In the genomic region with DNA sequence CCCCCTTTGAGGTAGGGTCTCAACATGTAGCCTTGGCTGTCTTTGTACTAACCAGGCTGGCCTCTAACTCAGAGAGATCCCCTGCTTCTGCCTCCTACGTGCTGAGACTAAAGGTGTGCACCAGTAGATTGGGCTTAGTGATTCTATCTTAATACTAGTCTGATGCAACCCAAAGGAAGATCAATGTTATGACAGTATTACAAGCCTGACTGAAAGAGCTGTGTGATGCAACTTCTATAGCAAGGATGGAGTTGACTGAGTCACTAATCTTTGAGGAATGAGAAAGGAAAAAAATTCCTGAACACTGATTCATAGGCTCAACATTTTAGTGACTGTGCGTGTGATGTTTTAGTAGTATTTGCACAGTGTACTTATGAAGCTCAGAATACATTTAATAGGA, we compare ENCODE assay signal across 9 mouse cellular contexts. TPM values are rescaled to one million over a fixed set of nuclear protein-coding genes. Genes with fewer than 3 reads are reported as not detected.
DNase-seq lines count a peak whose midpoint lies in the region; ATAC-seq and TF ChIP-seq lines count a peak whose summit lies in the region.
"Had no signal": no experiment of that assay in that cellular context is flagged by ENCODE, and none has a peak within 500 bp of the region (broad histone marks: within the 10 kb centered on the region; RNA-seq: fewer than 3 reads in every experiment).

No protein-coding gene starts in this region.

- no peak for TF ChIP-seq CTCF in bone marrow macrophage, adult 2 months (IDR thresholded peaks at IDR 0.05; ENCODE audit: low read depth, low read length)
- no peak for TF ChIP-seq CTCF in liver, embryonic 14.5 days (IDR thresholded peaks at IDR 0.05; ENCODE audit: low read depth)

- H3K36me3 ChIP-seq in heart, embryonic 12.5 days, result peaks cover 24% of the 10 kb centered on the region
- peaks cover 26% of the 10 kb centered on the region for H3K36me3 ChIP-seq in liver, embryonic 14.5 days (replicated peaks; ENCODE audit: control insufficient read depth, insufficient read depth, low read depth)

- no peak overlapping the region for H3K9ac ChIP-seq in heart, embryonic 12.5 days
- no peak overlapping the region for H3K9ac ChIP-seq in liver, embryonic 14.5 days (replicated peaks)

- WGBS in heart, embryonic 12.5 days, result 83% methylated on average over 2 of the region's 2 CpGs
- 74% methylated on average over 2 of the region's 2 CpGs for WGBS in liver, embryonic 14.5 days (ENCODE audit: insufficient replicate concordance)

- no peak for TF ChIP-seq POLR2A in bone marrow macrophage, adult 2 months (IDR thresholded peaks at IDR 0.05; ENCODE audit: borderline replicate concordance, low read depth, low read length)

- DNase-seq in heart, postnatal 25 days (ENCODE audit: low spot score), result no peak
- peak; percentile 54 for DNase-seq in 3134 (ENCODE audit: extremely low read depth, insufficient read length, low spot score)
- no peak for DNase-seq in liver, embryonic 14.5 days (ENCODE audit: low read depth in 3 of 3, low spot score in 3 of 3)
- DNase-seq in thymus, postnatal 0 days (ENCODE audit: low spot score), result no peak
- no peak for DNase-seq in kidney, postnatal 10 days
- DNase-seq in layer of hippocampus, postnatal 36 days, result no peak
- DNase-seq: spleen, adult 18-20 months had no signal

- peak overlapping the region; percentile 49; the same call in 1 of the 2 replicates for H3K4me2 ChIP-seq in heart, embryonic 12.5 days
- H3K4me2 ChIP-seq in liver, embryonic 14.5 days (ENCODE audit: low read depth), result peak overlapping the region; percentile 86

- H3K4me1 ChIP-seq in heart, embryonic 12.5 days (replicated peaks), result peaks cover 25% of the 10 kb centered on the region
- peaks cover 12% of the 10 kb centered on the region for H3K4me1 ChIP-seq in bone marrow macrophage, adult 2 months (ENCODE audit: control insufficient read depth, insufficient read depth, low read length)
- peaks cover 15 to 18% of the 10 kb centered on the region in 2 experiments for H3K4me1 ChIP-seq in liver, embryonic 14.5 days (replicated peaks; ENCODE audit: control insufficient read depth in 2 of 2, insufficient read depth in 2 of 2, low read length in 1 of 2)

- no peak overlapping the region for H3K27ac ChIP-seq in heart, embryonic 12.5 days (ENCODE audit: poor library complexity, severe bottlenecking)
- no peak overlapping the region for H3K27ac ChIP-seq in bone marrow macrophage, adult 2 months (ENCODE audit: insufficient read depth, low read depth, low read length)
- H3K27ac ChIP-seq in liver, embryonic 14.5 days, result no peak overlapping the region; the same call in 1 of the 2 replicates

- H3K27me3 ChIP-seq in heart, embryonic 12.5 days (replicated peaks), result no peaks in the 10 kb centered on the region
- no peaks in the 10 kb centered on the region for H3K27me3 ChIP-seq in liver, embryonic 14.5 days (ENCODE audit: control insufficient read depth, insufficient read depth, low read length)

- intact Hi-C loops in heart, postnatal 25 days (cut with DNase I), result loop anchor here (10.0 kb wide), 1 partner anchor 335 kb away; the partner anchor contains the start of genes AI182371 and Cntrl

- no peak for ATAC-seq in heart, embryonic 12.5 days (ENCODE audit: insufficient number of reproducible peaks, low FRiP score)
- no peak for ATAC-seq in liver, embryonic 14.5 days (ENCODE audit: insufficient read depth)

- 0 out of 2 replicates have a peak overlapping the region, but pooled peaks have one; percentile 96 for H3K4me3 ChIP-seq in heart, embryonic 12.5 days
- peak overlapping the region; percentile 47 for H3K4me3 ChIP-seq in bone marrow macrophage, adult 2 months (ENCODE audit: insufficient read depth, low read length)
- H3K4me3 ChIP-seq in liver, embryonic 14.5 days (ENCODE audit: insufficient read depth in 1 of 2, low read depth in 2 of 2, low read length in 2 of 2), result peak overlapping the region in 1 of 2 experiments; percentile 86; a peak in 1 of 4 replicates

- TF ChIP-seq EP300 in liver, embryonic 14.5 days (IDR thresholded peaks at IDR 0.05; ENCODE audit: low read depth), result no peak

- H3K9me3 ChIP-seq in heart, embryonic 12.5 days (replicated peaks), result no peaks in the 10 kb centered on the region
- no peaks in the 10 kb centered on the region for H3K9me3 ChIP-seq in liver, embryonic 14.5 days (ENCODE audit: control insufficient read depth, low read length)

RNA-seq across cellular contexts. Expression of gene Hspa5, which starts 1.7 kb away (rescaled TPM):
- polyA plus RNA-seq in heart, embryonic 12.5 days (2016; fragmentation: Nextera tagmentation; extraction: Ambion mirVana), result 916 and 917 TPM in 2 replicates
- 100 to 1,000 TPM; 686 to 854 TPM for total RNA-seq in heart, postnatal 25 days (2021)
- 319 and 328 TPM in 2 replicates for polyA plus RNA-seq in bone marrow macrophage, adult 2 months (2012; ENCODE audit: insufficient read depth, insufficient read length, missing spikeins)
- 74.0 and 253 TPM in 2 replicates for polyA plus RNA-seq in liver, embryonic 14.5 days (2012; rRNA removed)
- polyA plus RNA-seq in liver, embryonic 14.5 days (2014; fragmentation: Nextera tagmentation; extraction: Ambion mirVana), result 461 and 479 TPM in 2 replicates
- 347 and 475 TPM in 2 replicates for polyA plus RNA-seq in thymus, postnatal 0 days (2015; fragmentation: Nextera tagmentation; extraction: Ambion mirVana)
- total RNA-seq in layer of hippocampus, postnatal 36 days (2021), result 100 to 1,000 TPM; 389 to 507 TPM

RNA-seq across cellular contexts. Expression of gene Gapvd1, which starts 15.0 kb away (rescaled TPM):
- 78.5 and 81.3 TPM in 2 replicates for polyA plus RNA-seq in heart, embryonic 12.5 days (2016; fragmentation: Nextera tagmentation; extraction: Ambion mirVana)
- 10 to 100 TPM; 35.6 to 38.0 TPM for total RNA-seq in heart, postnatal 25 days (2021)
- 90.8 and 98.7 TPM in 2 replicates for polyA plus RNA-seq in bone marrow macrophage, adult 2 months (2012; ENCODE audit: insufficient read depth, insufficient read length, missing spikeins)
- 20.1 and 22.9 TPM in 2 replicates for polyA plus RNA-seq in liver, embryonic 14.5 days (2012; rRNA removed)
- 71.8 and 76.6 TPM in 2 replicates for polyA plus RNA-seq in liver, embryonic 14.5 days (2014; fragmentation: Nextera tagmentation; extraction: Ambion mirVana)
- 64.4 and 79.7 TPM in 2 replicates for polyA plus RNA-seq in thymus, postnatal 0 days (2015; fragmentation: Nextera tagmentation; extraction: Ambion mirVana)
- total RNA-seq in layer of hippocampus, postnatal 36 days (2021), result 100 to 1,000 TPM; 106 TPM

RNA-seq across cellular contexts. Expression of gene Rabepk, which starts 29.7 kb away (rescaled TPM):
- polyA plus RNA-seq in heart, embryonic 12.5 days (2016; fragmentation: Nextera tagmentation; extraction: Ambion mirVana), result 26.0 and 26.1 TPM in 2 replicates
- 10 to 100 TPM; 11.3 to 15.5 TPM for total RNA-seq in heart, postnatal 25 days (2021)
- polyA plus RNA-seq in bone marrow macrophage, adult 2 months (2012; ENCODE audit: insufficient read depth, insufficient read length, missing spikeins), result 10.2 and 10.6 TPM in 2 replicates
- 12.3 and 15.3 TPM in 2 replicates for polyA plus RNA-seq in liver, embryonic 14.5 days (2012; rRNA removed)
- polyA plus RNA-seq in liver, embryonic 14.5 days (2014; fragmentation: Nextera tagmentation; extraction: Ambion mirVana), result 25.5 and 25.6 TPM in 2 replicates
- polyA plus RNA-seq in thymus, postnatal 0 days (2015; fragmentation: Nextera tagmentation; extraction: Ambion mirVana), result 35.1 and 37.3 TPM in 2 replicates
- 10 to 100 TPM; 32.8 to 38.1 TPM for total RNA-seq in layer of hippocampus, postnatal 36 days (2021)

RNA-seq across cellular contexts. Expression of gene Fbxw2, which starts 56.1 kb away (rescaled TPM):
- 60.1 and 66.9 TPM in 2 replicates for polyA plus RNA-seq in heart, embryonic 12.5 days (2016; fragmentation: Nextera tagmentation; extraction: Ambion mirVana)
- total RNA-seq in heart, postnatal 25 days (2021), result 10 to 100 TPM; 41.9 to 45.2 TPM
- polyA plus RNA-seq in bone marrow macrophage, adult 2 months (2012; ENCODE audit: insufficient read depth, insufficient read length, missing spikeins), result 53.3 and 56.3 TPM in 2 replicates
- polyA plus RNA-seq in liver, embryonic 14.5 days (2012; rRNA removed), result 26.3 and 30.8 TPM in 2 replicates
- 38.6 and 41.7 TPM in 2 replicates for polyA plus RNA-seq in liver, embryonic 14.5 days (2014; fragmentation: Nextera tagmentation; extraction: Ambion mirVana)
- polyA plus RNA-seq in thymus, postnatal 0 days (2015; fragmentation: Nextera tagmentation; extraction: Ambion mirVana), result 86.1 and 106 TPM in 2 replicates
- total RNA-seq in layer of hippocampus, postnatal 36 days (2021), result 10 to 100 TPM; 77.4 to 83.4 TPM
